Mouse (Mus musculus) CH12.LX (cell line): ENCODE measurements around the gene Fbxo28. TPM values are rescaled to one million over a fixed set of nuclear protein-coding genes. Genes with fewer than 3 reads are reported as not detected.

Experiments
- DNase-seq: peaks from one replicate; pipeline ENCODE4 v3.0.0-alpha.2; 2013; ENCODE audit errors: extremely low read depth
- H3K27ac ChIP-seq: 2 replicates; pipeline ENCODE4 v1.5.1; 2012; ENCODE audit warnings: low read depth, mild to moderate bottlenecking, control low read depth, moderate library complexity; ENCODE audit not compliant: insufficient read depth
- H3K27me3 ChIP-seq: replicated peaks from 2 replicates; pipeline ENCODE3; 2012; ENCODE audit warnings: inconsistent platforms
- H3K36me3 ChIP-seq, 2 experiments: replicated peaks in 1 of 2; 2 replicates each; pipeline versions ENCODE3 to v1.6.1; 2012; ENCODE audit warnings: inconsistent platforms in 1 of 2, low read length in 1 of 2, mild to moderate bottlenecking in 1 of 2, mixed read lengths in 1 of 2, moderate library complexity in 1 of 2; ENCODE audit not compliant: control insufficient read depth in 1 of 2, insufficient read depth in 1 of 2
- H3K4me1 ChIP-seq, 2 experiments: 2 replicates each; pipeline ENCODE4 v1.6.1; 2012; ENCODE audit warnings: inconsistent platforms in 1 of 2, moderate library complexity in 1 of 2; ENCODE audit not compliant: insufficient read depth in 2 of 2, control insufficient read depth in 1 of 2
- H3K4me2 ChIP-seq: 2 replicates; pipeline ENCODE4 v1.6.1; 2012; ENCODE audit warnings: low read depth, mild to moderate bottlenecking, control low read depth; ENCODE audit not compliant: poor library complexity, insufficient read depth, severe bottlenecking
- H3K4me3 ChIP-seq, 3 experiments: fragments of 150-350 bp in 1 of 3; sonication (generic) in 1 of 3; replicated peaks in 1 of 3; 2 replicates each; pipeline versions ENCODE3 to v1.5.1; 2011 to 2012; ENCODE audit warnings: low read depth in 2 of 3, low read length in 2 of 3, mild to moderate bottlenecking in 2 of 3, moderate library complexity in 2 of 3, control low read depth in 1 of 3, improper control_type of control experiment in 1 of 3, inconsistent platforms in 1 of 3, mixed read lengths in 1 of 3; ENCODE audit not compliant: poor library complexity in 1 of 3
- H3K79me2 ChIP-seq: replicated peaks from 2 replicates; pipeline ENCODE4 v1.6.1; 2012; ENCODE audit warnings: mild to moderate bottlenecking, moderate library complexity; ENCODE audit not compliant: control insufficient read depth, poor library complexity, insufficient read depth, severe bottlenecking; ENCODE audit errors: extremely low read depth
- H3K9ac ChIP-seq: 2 replicates; pipeline ENCODE4 v1.6.1; 2012; ENCODE audit warnings: low read depth, mild to moderate bottlenecking, control low read depth, moderate library complexity; ENCODE audit not compliant: insufficient read depth
- H3K9me3 ChIP-seq: replicated peaks from 2 replicates; pipeline ENCODE3; 2012; ENCODE audit warnings: low read length, inconsistent platforms, mixed read lengths
- BHLHE40 ChIP-seq: IDR thresholded peaks from 2 replicates; pipeline ENCODE4 v1.6.1; 2011; ENCODE audit warnings: mild to moderate bottlenecking, low read depth, low read length, improper control_type of control experiment
- CHD1 ChIP-seq: IDR thresholded peaks from 2 replicates; pipeline ENCODE4 v1.6.1; 2012; ENCODE audit warnings: low read depth, low read length, improper control_type of control experiment, inconsistent platforms
- CHD2 ChIP-seq: IDR thresholded peaks from 2 replicates; pipeline ENCODE4 v1.6.1; 2011; ENCODE audit warnings: low read length, improper control_type of control experiment
- CTCF ChIP-seq, 2 experiments: IDR thresholded peaks in 1 of 2; conservative IDR thresholded peaks in 1 of 2; 2 replicates each; pipeline ENCODE4 v1.5.1; 2011 to 2012; ENCODE audit warnings: low read depth in 2 of 2, low read length in 2 of 2, improper control_type of control experiment in 1 of 2, inconsistent platforms in 1 of 2, mild to moderate bottlenecking in 1 of 2, moderate library complexity in 1 of 2
- EP300 ChIP-seq: IDR thresholded peaks from 2 replicates; pipeline ENCODE4 v1.6.1; 2011; ENCODE audit warnings: low read length, improper control_type of control experiment
- ETS1 ChIP-seq: conservative IDR thresholded peaks from 2 replicates; pipeline ENCODE4 v1.6.1; 2012; ENCODE audit warnings: low read depth, mild to moderate bottlenecking, inconsistent platforms, low read length, improper control_type of control experiment, moderate library complexity
- IRF4 ChIP-seq: IDR thresholded peaks from 2 replicates; pipeline ENCODE4 v1.6.1; 2014; ENCODE audit warnings: low read depth, mild to moderate bottlenecking, inconsistent platforms, low read length, improper control_type of control experiment
- JUN ChIP-seq: IDR thresholded peaks from 2 replicates; pipeline ENCODE4 v1.6.1; 2011; ENCODE audit warnings: low read depth, mild to moderate bottlenecking, low read length, improper control_type of control experiment, moderate library complexity; ENCODE audit not compliant: insufficient read depth
- JUND ChIP-seq: conservative IDR thresholded peaks from 2 replicates; pipeline ENCODE4 v1.6.1; 2011; ENCODE audit warnings: low read depth, low read length, improper control_type of control experiment
- MAX ChIP-seq: IDR thresholded peaks from 2 replicates; pipeline ENCODE4 v1.6.1; 2011; ENCODE audit warnings: low read length, improper control_type of control experiment
- MAZ ChIP-seq: IDR thresholded peaks from 2 replicates; pipeline ENCODE4 v1.6.1; 2012; ENCODE audit warnings: low read depth, mild to moderate bottlenecking, inconsistent platforms, low read length, improper control_type of control experiment, moderate library complexity
- MEF2A ChIP-seq: IDR thresholded peaks from 2 replicates; pipeline ENCODE4 v1.6.1; 2014; ENCODE audit warnings: low read depth, mild to moderate bottlenecking, inconsistent platforms, low read length, improper control_type of control experiment, borderline replicate concordance
- MYC ChIP-seq: IDR thresholded peaks from 2 replicates; pipeline ENCODE4 v1.6.1; 2011; ENCODE audit warnings: low read depth, mild to moderate bottlenecking, improper control_type of control experiment, low read length
- NRF1 ChIP-seq: IDR thresholded peaks from 2 replicates; pipeline ENCODE4 v1.6.1; 2014; ENCODE audit warnings: low read depth, mild to moderate bottlenecking, inconsistent platforms, low read length, improper control_type of control experiment, moderate library complexity
- PAX5 ChIP-seq: IDR thresholded peaks from 2 replicates; pipeline ENCODE4 v1.6.1; 2012; ENCODE audit warnings: low read length, inconsistent platforms, mixed read lengths
- POLR2A ChIP-seq: IDR thresholded peaks from 2 replicates; pipeline ENCODE4 v1.6.1; 2011; ENCODE audit warnings: low read depth, mild to moderate bottlenecking, improper control_type of control experiment, low read length
- RAD21 ChIP-seq: IDR thresholded peaks from 2 replicates; pipeline ENCODE4 v1.6.1; 2011; ENCODE audit warnings: low read depth, mild to moderate bottlenecking, low read length, improper control_type of control experiment, moderate library complexity
- TBP ChIP-seq: conservative IDR thresholded peaks from 2 replicates; pipeline ENCODE4 v1.6.1; 2011; ENCODE audit warnings: low read depth, low read length, improper control_type of control experiment
- TCF12 ChIP-seq: IDR thresholded peaks from 2 replicates; pipeline ENCODE4 v1.6.1; 2014; ENCODE audit warnings: low read depth, mild to moderate bottlenecking, inconsistent platforms, low read length, improper control_type of control experiment
- USF1 ChIP-seq: IDR thresholded peaks from 2 replicates; pipeline ENCODE4 v1.6.1; 2014; ENCODE audit warnings: low read depth, mild to moderate bottlenecking, inconsistent platforms, low read length, improper control_type of control experiment
- USF2 ChIP-seq: conservative IDR thresholded peaks from 2 replicates; pipeline ENCODE4 v1.6.1; 2011; ENCODE audit warnings: low read depth, low read length, improper control_type of control experiment
- ZC3H11A ChIP-seq: IDR thresholded peaks from 2 replicates; pipeline ENCODE4 v1.6.1; 2012; ENCODE audit warnings: low read depth, mild to moderate bottlenecking, inconsistent platforms, low read length, improper control_type of control experiment
- ZKSCAN1 ChIP-seq: IDR thresholded peaks from 2 replicates; pipeline ENCODE4 v1.6.1; 2012; ENCODE audit warnings: low read depth, inconsistent platforms, low read length, improper control_type of control experiment, borderline replicate concordance
- ZMIZ1 ChIP-seq: IDR thresholded peaks from 2 replicates; pipeline ENCODE4 v1.6.1; 2012; ENCODE audit warnings: low read depth, mild to moderate bottlenecking, inconsistent platforms, low read length, improper control_type of control experiment
- ZNF384 ChIP-seq: IDR thresholded peaks from 2 replicates; pipeline ENCODE4 v1.6.1; 2012; ENCODE audit warnings: low read depth, low read length, improper control_type of control experiment, inconsistent platforms
- dilution Hi-C: fragments of 300-500 bp; cut with MboI; formaldehyde crosslinking; loops from 2 replicates; pipeline ENCODE4 v1.14.3; 2020; ENCODE audit warnings: low sequenced_read_pairs; ENCODE audit not compliant: extremely low pct_unique_long_range_greater_than_20kb, extremely low pct_ligation_motif_present
- in situ Hi-C: fragments of 300-500 bp; cut with MboI; formaldehyde crosslinking; loops from 3 replicates; pipeline ENCODE4 v1.14.3; 2019; ENCODE audit warnings: low sequenced_read_pairs, low pct_ligation_motif_present, low pct_unique_long_range_greater_than_20kb, mixed read lengths
- polyA plus RNA-seq: library from polyadenylated mRNA; unstranded; fragments of >175 nt; gene quantifications from 2 replicates; pipeline ENCODE4 v1.2.1, GENCODE M21; 2012; ENCODE audit warnings: low read depth; ENCODE audit not compliant: insufficient read length
- total RNA-seq, 2 experiments: library from RNA; depleted of rRNA; stranded (reverse); fragments of 300-350 nt in 1 of 2; fragments of >200 nt in 1 of 2; gene quantifications; 2 replicates each; pipeline ENCODE4 v1.2.3; 2012 to 2014

Gene Fbxo28
- total and polyA plus RNA-seq, 3 experiments = 11.9 to 13.3 (median 12.6) TPM

DNA sequence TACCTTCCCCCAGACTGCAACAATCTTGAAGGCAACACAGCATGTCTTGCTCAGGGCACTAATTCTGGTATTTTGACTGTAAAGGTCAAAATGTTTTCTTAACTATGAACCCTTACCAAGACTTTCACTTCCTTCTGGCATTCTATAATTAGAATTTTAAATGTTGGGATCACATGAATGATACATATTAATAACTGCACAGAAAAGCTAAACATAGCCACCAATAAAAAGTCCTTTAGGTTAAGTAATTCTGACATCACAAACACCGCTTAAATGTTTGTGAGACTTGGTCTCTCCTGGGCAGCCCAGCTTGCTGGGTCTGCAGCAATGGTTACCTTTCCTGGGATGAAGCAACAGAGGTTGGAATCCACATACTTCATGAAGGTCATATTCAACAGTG lies 15.5 kb downstream of the Fbxo28 start:
- dilution Hi-C loops = no loop called here
- in situ Hi-C loops = loop anchor here (25.0 kb wide), 1 partner anchor 189 kb away; no protein-coding TSS in a partner anchor
- Histone ChIP-seq H3K36me3 (peaks cover 31 to 81% of the 10 kb centered on the region in 2 experiments), H3K27me3 (no peaks in the 10 kb centered on the region), H3K4me1 (peaks cover 8 to 34% of the 10 kb centered on the region in 2 experiments), H3K27ac (no peak overlapping the region), H3K79me2 (no peaks in the 10 kb centered on the region; the same call in 1 of the 2 replicates), H3K4me3 (no peak overlapping the region), H3K4me2 (no peak overlapping the region), H3K9ac (no peak overlapping the region), H3K9me3 (peaks cover 3% of the 10 kb centered on the region)
- TF ChIP-seq PAX5 (no peak), MEF2A (peak; percentile 17; the same call in 1 of the 2 replicates), ZC3H11A (no peak), JUN (no peak), CTCF (conservative IDR thresholded peaks at IDR 0.05 in 1 of 2, IDR thresholded peaks at IDR 0.05 in 1 of 2; ENCODE audit: low read depth in 2 of 2, low read length in 2 of 2) (no peak), CHD1 (no peak), USF2 (no peak)
- no peak for DNase-seq

DNA sequence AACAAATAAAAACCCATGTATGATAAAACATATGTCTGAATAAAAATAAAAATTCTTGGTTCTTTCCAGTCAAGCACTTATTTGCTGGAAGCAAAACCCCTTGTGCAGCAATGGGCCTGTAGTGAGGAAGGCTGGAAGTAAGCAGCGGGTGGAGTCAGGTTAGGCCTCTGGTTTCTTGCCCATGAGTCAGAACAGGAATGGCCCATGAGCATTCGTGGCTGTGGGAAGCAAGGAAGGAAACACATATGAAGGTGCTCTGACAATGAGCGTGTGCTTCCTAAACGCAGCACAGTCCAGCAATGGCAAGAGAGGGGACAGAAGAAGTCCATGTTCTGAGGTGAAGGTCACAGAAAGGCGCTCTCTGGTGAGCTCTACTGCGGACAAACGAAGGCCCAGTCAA lies 16.9 kb downstream of the Fbxo28 start:
- peak overlapping the region; percentile 33; the same call in 1 of the 2 replicates for H3K27ac ChIP-seq
- H3K9ac ChIP-seq = no peak overlapping the region
- H3K4me2 ChIP-seq = no peak overlapping the region
- dilution Hi-C loops = no loop called here
- TF ChIP-seq MAX (peak; percentile 22; the same call in 1 of the 2 replicates), CHD1 (no peak), JUND (0 out of 2 replicates have a peak, but pooled peaks have one; percentile 27), USF1 (no peak), MAZ (no peak), IRF4 (peak; percentile 52), MEF2A (no peak), ZMIZ1 (no peak)
- no peak overlapping the region for H3K4me3 ChIP-seq
- H3K27me3 ChIP-seq = no peaks in the 10 kb centered on the region
- H3K9me3 ChIP-seq = peaks cover 3% of the 10 kb centered on the region
- peaks cover 36 to 84% of the 10 kb centered on the region in 2 experiments for H3K36me3 ChIP-seq
- no peaks in the 10 kb centered on the region; the same call in 1 of the 2 replicates for H3K79me2 ChIP-seq
- in situ Hi-C loops = no loop called here
- DNase-seq = no peak
- H3K4me1 ChIP-seq = peaks cover 8 to 34% of the 10 kb centered on the region in 2 experiments

DNA sequence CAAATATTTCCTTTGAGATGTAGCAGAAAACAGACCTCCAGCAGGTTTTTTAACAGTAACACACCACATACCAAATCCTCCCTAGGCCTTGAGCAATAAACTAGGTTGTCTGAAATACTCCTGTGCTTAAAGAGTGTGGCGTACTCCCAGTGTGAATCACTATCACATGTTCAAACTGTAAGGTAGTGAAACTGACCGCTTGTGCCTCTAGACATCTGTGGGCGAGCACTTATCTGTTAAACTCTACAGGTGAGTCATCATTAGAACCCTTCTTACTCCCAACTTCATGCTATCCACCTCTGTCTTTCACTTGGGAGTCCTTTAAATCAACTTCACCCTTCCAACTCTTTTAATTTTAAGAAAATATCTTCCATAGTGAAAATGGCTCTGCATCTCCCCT lies 18.3 kb downstream of the Fbxo28 start:
- H3K4me1 ChIP-seq = peaks cover 8 to 34% of the 10 kb centered on the region in 2 experiments
- H3K9me3 ChIP-seq = peaks cover 3% of the 10 kb centered on the region
- no peak overlapping the region for H3K9ac ChIP-seq
- no peak for DNase-seq
- no peak overlapping the region for H3K27ac ChIP-seq
- no peaks in the 10 kb centered on the region for H3K27me3 ChIP-seq
- dilution Hi-C loops = no loop called here
- H3K4me3 ChIP-seq = no peak overlapping the region
- H3K79me2 ChIP-seq = no peaks in the 10 kb centered on the region; the same call in 1 of the 2 replicates
- in situ Hi-C loops = no loop called here
- peaks cover 45 to 88% of the 10 kb centered on the region in 2 experiments for H3K36me3 ChIP-seq
- H3K4me2 ChIP-seq = no peak overlapping the region
- TF ChIP-seq MYC = peak; percentile 23; the same call in 1 of the 2 replicates
- TF ChIP-seq CHD1 = no peak
- TF ChIP-seq USF1 = no peak
- TF ChIP-seq ZC3H11A = no peak
- peak; percentile 46 for TF ChIP-seq ETS1
- peak; percentile 58 for TF ChIP-seq BHLHE40
- no peak for TF ChIP-seq POLR2A
- TF ChIP-seq EP300 = peak; percentile 62; the same call in 1 of the 2 replicates
- TF ChIP-seq TCF12 = peak; percentile 21; the same call in 1 of the 2 replicates
- no peak for TF ChIP-seq RAD21
- TF ChIP-seq TBP = no peak
- TF ChIP-seq ZKSCAN1 = no peak
- peak; percentile 60 for TF ChIP-seq IRF4
- TF ChIP-seq MEF2A = no peak; the same call in 1 of the 2 replicates
- TF ChIP-seq ZNF384 = no peak
- peak; percentile 66 for TF ChIP-seq JUND
- TF ChIP-seq CHD2 = no peak
- TF ChIP-seq NRF1 = no peak
